Mouse (Mus musculus) brain, adult 2 months (tissue): ENCODE data around the gene Atxn2.
"Not testable (repeated sequence)": the region's sequence is repeated elsewhere in the genome, so short reads cannot be mapped to it uniquely, and the experiment has no call there.

Source experiments
- DNase-seq: peaks from one replicate; pipeline ENCODE4 v3.0.0; 2011; ENCODE audit warnings: low read depth, low spot score

The Atxn2 gene

GRCm38 (mm10) chr5:121711174-121711927 lies at the start of gene Atxn2:
Atxn2 (plus strand) TSS chr5:121711337.
- DNase-seq = peak; percentile 91

GRCm38 (mm10) chr5:121661494-121661893 lies 49.6 kb upstream of the Atxn2 start:
- no peak for DNase-seq

GRCm38 (mm10) chr5:121663456-121663855 lies 47.7 kb upstream of the Atxn2 start:
- no peak for DNase-seq

GRCm38 (mm10) chr5:121664078-121664477 lies 47.1 kb upstream of the Atxn2 start:
- DNase-seq = peak; percentile 30

- DNase-seq = no peak
Measured at GRCm38 (mm10) chr5:121664971-121665370, 46.2 kb upstream of the Atxn2 start.

GRCm38 (mm10) chr5:121667067-121667466 lies 44.1 kb upstream of the Atxn2 start:
- no peak for DNase-seq

- no peak for DNase-seq
Measured at GRCm38 (mm10) chr5:121668411-121668810, 42.7 kb upstream of the Atxn2 start.

- no peak for DNase-seq
Measured at GRCm38 (mm10) chr5:121670412-121670811, 40.7 kb upstream of the Atxn2 start.

GRCm38 (mm10) chr5:121682250-121682649 lies 28.9 kb upstream of the Atxn2 start:
- DNase-seq = no peak

- DNase-seq = no peak
Measured at GRCm38 (mm10) chr5:121685495-121685894, 25.6 kb upstream of the Atxn2 start.

GRCm38 (mm10) chr5:121686113-121686898 lies 24.8 kb upstream of the Atxn2 start:
- peak; percentile 25 for DNase-seq

GRCm38 (mm10) chr5:121690482-121691211 lies 20.5 kb upstream of the Atxn2 start:
- DNase-seq = no peak

- DNase-seq = not testable (repeated sequence)
Measured at GRCm38 (mm10) chr5:121691436-121691835, 19.7 kb upstream of the Atxn2 start.

GRCm38 (mm10) chr5:121692897-121693296 lies 18.2 kb upstream of the Atxn2 start:
- DNase-seq = no peak

- DNase-seq = no peak
Measured at GRCm38 (mm10) chr5:121696761-121697160, 14.4 kb upstream of the Atxn2 start.

- no peak for DNase-seq
Measured at GRCm38 (mm10) chr5:121699891-121700290, 11.2 kb upstream of the Atxn2 start.

- peak; percentile 95 for DNase-seq
Measured at GRCm38 (mm10) chr5:121700496-121700895, 10.6 kb upstream of the Atxn2 start.

GRCm38 (mm10) chr5:121701111-121701769 lies 9.9 kb upstream of the Atxn2 start:
- DNase-seq = no peak

- DNase-seq = no peak
Measured at GRCm38 (mm10) chr5:121703341-121703740, 7.8 kb upstream of the Atxn2 start.

- DNase-seq = peak; percentile 62
Measured at GRCm38 (mm10) chr5:121704512-121705248, 6.5 kb upstream of the Atxn2 start.

- no peak for DNase-seq
Measured at GRCm38 (mm10) chr5:121710402-121710801, 735 bp upstream of the Atxn2 start.
